Mouse (Mus musculus): ENCODE data around the gene Oasl1. TPM values are rescaled to one million over a fixed set of nuclear protein-coding genes. Genes with fewer than 3 reads are reported as not detected.
"Not testable (repeated sequence)": the region's sequence is repeated elsewhere in the genome, so short reads cannot be mapped to it uniquely, and the experiment has no call there.

Gene Oasl1
- total RNA-seq (2017) = 37.8 and 41.7 TPM in 2 replicates

DNA sequence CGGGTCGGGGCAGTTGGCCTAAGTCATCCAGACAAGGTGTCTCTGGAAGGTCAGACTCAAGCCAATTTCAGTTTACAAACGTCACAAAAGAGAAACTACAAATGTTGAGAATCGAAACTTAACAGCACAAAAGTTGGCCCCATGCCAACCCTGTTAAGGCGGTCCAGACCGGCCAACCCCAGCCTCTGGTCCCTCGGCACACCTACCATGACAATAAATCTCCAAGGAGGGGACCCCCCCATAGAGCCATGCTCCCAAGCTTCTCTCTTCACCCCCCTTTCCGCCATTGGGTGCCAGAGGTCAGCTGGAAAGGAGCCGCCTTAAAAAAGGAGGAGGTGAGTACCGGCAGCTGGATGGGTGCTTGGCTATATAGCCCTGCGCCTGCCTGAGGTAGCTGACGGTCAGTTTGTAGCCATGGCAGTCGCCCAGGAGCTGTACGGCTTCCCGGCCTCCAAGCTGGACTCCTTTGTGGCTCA is at the start of gene Oasl1:
Oasl1 (plus strand) TSS at position 243 of the 476 bp plus-strand sequence.
- ATAC-seq (ENCODE audit: extremely low read depth, insufficient number of reproducible peaks, low FRiP score, poor library complexity, severe bottlenecking) = peak; percentile 20

DNA sequence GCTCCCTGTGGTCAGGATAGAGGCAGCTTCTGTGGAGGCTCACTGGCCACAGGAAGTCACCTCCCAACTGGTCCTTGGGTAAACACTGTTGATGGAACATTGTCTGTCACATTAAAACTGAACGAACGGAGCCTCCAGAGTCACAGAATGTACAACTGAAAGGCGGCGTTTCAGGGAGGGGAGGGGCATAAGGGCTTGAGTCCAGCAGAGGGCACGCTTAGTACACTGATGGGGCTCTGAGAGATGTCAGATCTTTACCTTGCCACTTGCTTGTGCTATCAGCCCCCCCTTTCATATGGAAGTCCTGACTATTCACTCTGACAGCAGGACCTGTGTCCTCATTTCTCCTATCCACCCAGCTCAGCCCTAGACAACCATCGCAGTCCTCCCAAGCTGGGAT is 47.2 kb upstream of the Oasl1 start:
- peak; percentile 62; the same call in 1 of the 2 replicates for ATAC-seq (ENCODE audit: extremely low read depth, insufficient number of reproducible peaks, low FRiP score, poor library complexity, severe bottlenecking)

DNA sequence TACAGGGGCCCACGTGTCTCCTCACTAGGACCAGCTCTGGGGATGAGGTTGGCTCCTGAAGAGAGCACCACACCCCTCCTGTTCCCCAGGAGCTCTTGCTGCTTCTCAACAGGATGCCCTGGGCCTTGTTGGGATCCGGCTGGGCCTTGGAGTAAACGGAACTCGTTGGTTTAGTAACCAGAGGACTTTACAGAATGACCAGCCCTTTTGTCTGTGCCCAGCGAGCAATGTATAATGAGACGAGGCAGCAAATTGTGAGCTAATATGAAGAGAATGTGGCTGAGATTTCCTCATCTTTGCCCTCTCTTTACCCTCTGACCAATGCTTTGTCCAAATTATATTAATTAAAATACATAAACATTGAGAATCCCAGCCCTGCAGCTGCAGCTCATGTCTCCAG is 46.7 kb upstream of the Oasl1 start:
- ATAC-seq (ENCODE audit: extremely low read depth, insufficient number of reproducible peaks, low FRiP score, poor library complexity, severe bottlenecking) = no peak

DNA sequence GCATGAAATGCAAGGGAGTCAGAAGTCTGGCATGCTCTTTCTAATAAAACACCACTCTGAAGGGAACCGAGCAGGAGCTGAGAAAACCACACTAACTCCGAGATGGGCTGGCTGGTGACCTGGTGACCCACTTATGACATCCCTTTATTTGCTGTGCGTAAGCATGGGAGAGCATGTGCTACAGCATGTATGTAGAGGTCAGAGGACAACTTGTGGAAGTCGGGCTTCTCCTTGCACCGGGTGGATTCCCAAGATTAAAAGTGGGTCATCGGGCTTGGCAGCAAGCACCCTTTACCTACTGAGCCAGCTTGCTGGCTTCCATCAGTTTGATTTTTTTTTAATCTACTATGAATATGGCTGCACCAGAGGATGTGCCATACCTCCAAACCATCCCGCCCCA is 45.6 kb upstream of the Oasl1 start:
- ATAC-seq (ENCODE audit: extremely low read depth, insufficient number of reproducible peaks, low FRiP score, poor library complexity, severe bottlenecking) = no peak

DNA sequence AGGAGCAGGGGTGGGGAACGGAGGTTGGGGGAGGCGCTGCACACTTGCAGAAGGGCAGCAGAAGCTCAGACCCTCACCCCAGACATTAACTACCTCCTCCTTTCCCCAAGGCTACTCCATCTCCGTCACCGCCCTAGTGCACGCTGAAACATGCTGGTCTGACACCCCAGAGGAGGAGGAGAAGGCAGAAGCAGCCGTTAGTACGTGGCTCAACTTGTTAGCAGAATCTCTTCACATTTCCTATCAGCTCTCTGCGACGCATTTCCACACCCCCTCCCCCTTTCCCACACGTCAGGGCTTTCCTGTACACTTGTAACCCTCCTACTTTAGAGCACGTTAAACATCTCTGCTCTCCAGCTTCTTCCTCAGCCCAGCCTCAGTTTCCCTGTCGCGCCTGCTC is 43.6 kb upstream of the Oasl1 start:
- no peak for ATAC-seq (ENCODE audit: extremely low read depth, insufficient number of reproducible peaks, low FRiP score, poor library complexity, severe bottlenecking)

DNA sequence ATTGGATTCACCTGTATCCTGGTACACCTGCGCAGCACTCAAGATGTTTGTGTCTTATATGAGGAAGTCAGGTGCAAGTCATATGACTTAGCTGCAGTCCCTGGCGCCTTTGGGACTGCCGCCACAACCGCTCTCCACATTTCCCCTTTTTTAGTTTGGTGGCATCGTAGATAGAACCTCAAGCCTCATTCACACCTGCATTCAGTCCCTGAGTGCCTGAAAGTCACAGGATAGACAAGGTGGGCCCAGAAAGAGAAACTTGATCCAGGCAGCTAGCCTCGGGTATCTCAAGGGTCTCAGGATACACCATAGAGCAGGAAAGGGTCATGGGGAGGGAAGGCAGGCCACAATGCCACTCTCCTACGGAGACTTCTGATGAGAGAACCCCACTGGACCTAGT is 40.7 kb upstream of the Oasl1 start:
- ATAC-seq (ENCODE audit: extremely low read depth, insufficient number of reproducible peaks, low FRiP score, poor library complexity, severe bottlenecking) = not testable (repeated sequence)

DNA sequence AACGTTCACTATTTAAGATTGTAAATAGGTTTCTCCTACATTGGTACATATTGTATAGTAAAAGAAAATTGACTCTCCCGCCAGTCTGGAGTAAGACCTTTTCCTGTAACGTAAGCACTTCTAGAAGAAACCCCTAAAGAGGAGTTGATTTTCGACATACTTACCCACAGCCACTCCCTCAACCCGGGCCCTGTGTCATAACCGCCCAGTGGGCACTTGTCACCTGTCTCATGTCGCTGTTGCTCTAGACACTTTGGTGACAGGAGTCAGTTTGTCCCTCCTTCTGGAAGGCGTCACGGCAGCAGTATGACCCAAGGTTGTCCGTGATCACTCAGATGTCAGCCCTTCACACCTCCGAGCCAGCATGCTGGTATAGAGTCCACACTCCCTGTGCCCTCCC is 40.0 kb upstream of the Oasl1 start:
- peak; percentile 96 for ATAC-seq (ENCODE audit: extremely low read depth, insufficient number of reproducible peaks, low FRiP score, poor library complexity, severe bottlenecking)

DNA sequence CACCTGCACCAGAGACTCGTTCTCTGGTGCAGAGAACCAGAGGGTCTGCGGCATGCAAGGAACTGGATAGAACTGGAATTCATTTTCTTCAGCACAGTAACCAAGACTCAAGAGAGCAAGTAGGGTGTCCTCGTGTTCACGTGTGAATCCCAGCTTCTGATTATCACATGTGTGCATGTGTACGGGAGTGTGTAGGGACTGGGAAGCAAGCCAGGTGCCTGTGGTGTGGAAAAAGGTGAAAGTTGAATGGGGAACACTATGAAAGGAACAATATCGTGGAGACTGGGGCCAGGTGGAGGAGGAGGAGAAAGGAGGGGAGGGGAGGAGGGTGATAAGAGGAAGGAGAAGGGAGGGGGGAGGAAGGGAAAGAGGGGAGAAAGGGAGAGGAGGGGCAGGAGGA is 36.2 kb upstream of the Oasl1 start:
- no peak for ATAC-seq (ENCODE audit: extremely low read depth, insufficient number of reproducible peaks, low FRiP score, poor library complexity, severe bottlenecking)

DNA sequence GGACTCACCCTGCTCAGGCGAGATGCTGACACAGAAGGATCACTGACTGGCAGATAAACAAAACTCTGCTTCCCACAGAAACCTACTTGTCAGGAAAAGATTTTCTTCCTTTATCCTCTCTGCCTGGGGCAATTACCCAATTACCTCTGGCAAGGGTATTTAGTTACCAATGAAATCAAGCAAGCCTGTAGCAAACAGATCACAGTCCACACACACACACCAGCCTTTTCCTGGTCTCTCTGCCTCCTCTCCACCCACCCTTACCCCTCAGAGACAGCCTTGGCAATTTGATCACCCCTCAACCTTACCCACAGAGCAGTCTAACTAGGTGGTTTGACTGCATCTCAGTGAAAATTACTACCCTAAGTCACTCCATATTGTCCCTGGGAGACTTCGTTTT is 34.0 kb upstream of the Oasl1 start:
- ATAC-seq (ENCODE audit: extremely low read depth, insufficient number of reproducible peaks, low FRiP score, poor library complexity, severe bottlenecking) = no peak

DNA sequence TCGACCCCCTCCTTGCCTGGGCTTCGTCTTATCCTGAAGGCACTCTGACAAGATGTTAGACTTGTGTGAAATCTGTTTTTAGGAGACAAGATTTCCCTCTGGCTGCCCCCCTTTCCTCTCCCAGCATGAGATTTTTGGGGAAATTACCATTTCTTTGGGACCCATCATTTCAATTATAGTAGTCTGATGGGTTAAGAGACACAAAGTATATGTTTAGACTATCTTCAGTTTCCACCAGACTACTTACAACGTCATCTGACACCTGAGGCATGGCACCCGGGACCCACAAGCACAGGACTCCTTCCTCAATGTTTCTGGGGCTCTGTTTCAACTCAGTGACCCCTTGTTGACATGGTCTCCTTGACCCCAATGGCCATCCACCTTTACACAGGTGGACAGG is 27.5 kb upstream of the Oasl1 start:
- ATAC-seq (ENCODE audit: extremely low read depth, insufficient number of reproducible peaks, low FRiP score, poor library complexity, severe bottlenecking) = no peak

DNA sequence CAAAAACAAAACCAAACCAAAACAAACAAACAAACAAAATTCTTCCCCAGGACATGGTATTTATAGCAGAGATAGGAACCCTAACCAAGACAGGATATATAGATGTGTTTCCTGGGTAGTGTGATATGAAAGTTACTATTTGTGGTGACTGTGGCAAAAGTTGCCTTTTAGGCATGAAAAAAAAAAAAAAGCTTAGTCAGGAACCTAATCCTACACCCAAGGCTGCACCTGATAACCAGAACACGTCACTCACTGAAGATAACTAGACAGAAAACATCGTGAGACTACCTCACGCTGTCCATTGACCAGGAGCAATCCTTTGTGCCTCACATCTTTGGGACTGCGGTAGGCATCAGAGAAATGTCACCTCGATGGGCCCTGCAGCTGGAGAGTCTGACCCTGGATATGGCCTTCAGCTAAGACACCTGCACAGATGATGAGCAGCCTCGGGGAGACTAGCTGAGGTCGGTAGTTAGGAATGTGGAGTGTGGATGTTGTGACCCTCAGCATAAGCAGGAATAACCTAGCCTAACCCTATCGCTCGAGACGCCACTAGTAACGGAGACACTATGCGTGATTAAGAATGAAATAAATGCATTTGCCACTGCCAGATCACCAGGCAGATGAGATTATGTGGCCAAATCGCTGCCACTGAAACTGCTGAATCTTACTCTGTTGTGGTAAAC is 26.2 kb upstream of the Oasl1 start, which contains the start of gene Oasl2:
Oasl2 (plus strand) TSS at position 249 of the 686 bp plus-strand sequence.
- peak; percentile 19; the same call in 1 of the 2 replicates for ATAC-seq (ENCODE audit: extremely low read depth, insufficient number of reproducible peaks, low FRiP score, poor library complexity, severe bottlenecking)

DNA sequence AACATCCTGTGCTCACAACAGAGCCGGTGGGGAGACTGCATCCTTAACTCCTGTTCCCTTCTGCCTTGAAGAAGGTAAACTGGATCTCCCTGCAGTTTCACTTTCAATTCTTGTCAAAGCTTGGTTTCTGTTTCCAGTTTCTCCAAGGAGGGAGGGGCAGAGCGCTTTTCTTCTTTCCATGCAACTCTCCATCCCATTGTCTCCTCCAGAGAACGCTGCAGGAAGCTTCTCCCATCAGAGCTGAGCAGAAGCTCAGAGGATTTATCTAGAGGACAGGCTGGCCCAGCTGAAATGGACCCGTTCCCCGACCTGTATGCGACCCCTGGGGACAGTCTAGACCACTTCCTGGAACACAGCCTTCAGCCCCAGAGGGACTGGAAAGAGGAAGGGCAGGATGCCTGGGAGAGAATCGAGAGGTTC is 25.7 kb upstream of the Oasl1 start:
- ATAC-seq (ENCODE audit: extremely low read depth, insufficient number of reproducible peaks, low FRiP score, poor library complexity, severe bottlenecking) = peak; percentile 61

DNA sequence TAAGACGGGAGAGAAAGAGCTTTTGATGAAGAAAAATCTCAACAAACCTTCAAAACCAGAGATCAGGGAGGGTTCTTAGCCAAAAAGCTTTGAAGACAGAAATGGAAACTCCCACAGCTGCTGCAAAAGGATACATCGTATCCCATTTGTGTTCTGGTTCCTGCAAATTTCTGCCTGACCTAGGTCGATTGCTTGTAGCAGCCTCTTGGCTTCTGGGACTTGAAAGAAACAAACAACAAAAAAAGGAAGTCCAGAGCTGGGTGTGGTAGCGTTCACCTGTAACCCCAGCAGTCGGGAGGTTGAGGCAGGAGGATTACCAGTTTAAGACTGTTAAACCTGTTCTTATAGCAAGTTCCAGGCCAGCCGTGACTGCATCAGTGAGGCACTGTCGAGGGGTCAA is 24.2 kb upstream of the Oasl1 start:
- ATAC-seq (ENCODE audit: extremely low read depth, insufficient number of reproducible peaks, low FRiP score, poor library complexity, severe bottlenecking) = no peak

DNA sequence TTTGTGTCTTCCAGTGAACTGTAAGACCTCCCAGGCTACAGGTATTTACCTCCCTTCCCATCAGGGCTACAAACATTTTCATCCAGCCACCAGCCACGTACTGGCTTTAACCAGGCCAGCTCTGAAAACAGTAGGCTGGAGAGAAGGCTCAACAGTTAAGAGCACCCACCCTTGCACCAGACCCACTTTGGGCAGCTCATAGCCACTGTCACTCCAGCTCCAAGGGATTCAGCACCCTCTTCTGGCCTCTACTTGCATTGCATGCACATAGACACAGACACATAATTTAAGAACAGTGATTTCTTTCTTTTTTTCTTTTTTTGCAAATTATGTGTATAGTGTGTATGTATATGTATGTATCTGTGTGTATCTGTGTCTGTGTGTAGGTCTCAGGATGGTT is 20.6 kb upstream of the Oasl1 start:
- ATAC-seq (ENCODE audit: extremely low read depth, insufficient number of reproducible peaks, low FRiP score, poor library complexity, severe bottlenecking) = peak; percentile 87

DNA sequence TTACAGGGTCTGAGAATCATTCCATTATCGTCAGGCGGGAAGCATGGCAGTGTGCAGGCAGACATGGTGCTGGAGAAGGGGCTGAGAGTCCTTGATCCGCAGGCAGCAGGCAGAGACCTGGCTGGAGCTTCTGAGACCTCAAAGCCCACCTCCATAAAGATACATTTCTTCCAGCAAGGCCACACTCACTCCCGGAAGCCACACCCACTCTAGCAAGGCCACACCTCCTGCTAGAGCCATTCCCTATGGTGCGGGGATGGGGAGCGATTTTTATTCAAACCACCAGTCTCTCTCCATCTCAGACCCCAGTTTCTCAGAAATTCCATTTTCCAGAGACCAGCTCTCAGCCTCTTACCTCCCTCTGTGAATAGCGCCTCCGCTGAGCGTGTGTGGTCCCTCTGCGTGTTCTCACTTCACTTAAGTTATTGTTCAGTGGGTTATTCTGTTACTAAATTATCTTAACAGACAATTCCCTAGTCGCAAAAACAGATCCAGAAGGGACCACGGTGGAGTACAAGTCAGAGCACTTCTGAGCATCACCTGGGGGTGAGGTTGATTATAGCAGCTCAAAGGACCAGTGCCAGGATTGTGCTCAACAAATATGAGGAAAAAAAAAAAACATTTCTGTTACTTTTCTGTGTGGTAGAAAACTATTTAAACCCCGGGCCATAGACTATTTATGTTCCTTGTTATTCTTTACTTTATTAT is 14.3 kb upstream of the Oasl1 start:
- ATAC-seq (ENCODE audit: extremely low read depth, insufficient number of reproducible peaks, low FRiP score, poor library complexity, severe bottlenecking) = no peak

DNA sequence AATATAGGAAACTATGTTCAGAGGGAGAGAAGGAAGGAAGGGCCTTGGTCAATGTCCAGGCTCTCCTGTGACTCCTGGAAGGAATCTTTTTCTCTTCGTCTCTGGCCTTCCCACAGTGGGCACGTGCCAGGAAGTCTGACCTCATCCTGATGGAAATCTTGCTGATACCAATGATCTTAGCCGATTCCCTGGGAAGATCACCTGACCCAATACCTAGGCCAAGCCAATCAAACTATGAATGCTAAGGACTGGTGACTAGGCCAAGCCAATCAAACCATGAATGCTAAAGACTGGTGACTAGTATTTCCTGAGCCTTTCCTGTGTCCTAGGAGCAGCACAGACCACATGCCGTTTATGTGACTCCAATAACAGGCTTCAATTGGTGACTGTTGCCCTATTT is 9.4 kb upstream of the Oasl1 start:
- ATAC-seq (ENCODE audit: extremely low read depth, insufficient number of reproducible peaks, low FRiP score, poor library complexity, severe bottlenecking) = no peak

DNA sequence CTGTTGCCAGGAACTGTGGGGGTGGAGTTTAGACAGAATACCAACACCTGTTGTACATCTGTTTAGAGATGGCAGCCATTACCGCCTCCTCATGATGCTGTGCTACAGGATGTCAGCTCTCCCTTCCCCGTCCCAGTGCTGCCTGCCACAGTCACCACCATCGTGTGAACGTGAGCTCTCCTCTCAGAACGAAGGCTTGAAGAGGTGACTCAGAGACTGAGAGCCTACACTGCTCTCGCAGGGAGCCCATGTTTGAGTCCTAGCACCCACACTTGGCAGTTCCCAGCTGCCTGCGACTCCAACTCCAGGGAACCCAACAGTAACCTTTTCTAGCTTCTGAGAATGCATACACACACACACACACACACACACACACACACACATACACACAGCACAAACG is 8.2 kb upstream of the Oasl1 start:
- ATAC-seq (ENCODE audit: extremely low read depth, insufficient number of reproducible peaks, low FRiP score, poor library complexity, severe bottlenecking) = no peak

DNA sequence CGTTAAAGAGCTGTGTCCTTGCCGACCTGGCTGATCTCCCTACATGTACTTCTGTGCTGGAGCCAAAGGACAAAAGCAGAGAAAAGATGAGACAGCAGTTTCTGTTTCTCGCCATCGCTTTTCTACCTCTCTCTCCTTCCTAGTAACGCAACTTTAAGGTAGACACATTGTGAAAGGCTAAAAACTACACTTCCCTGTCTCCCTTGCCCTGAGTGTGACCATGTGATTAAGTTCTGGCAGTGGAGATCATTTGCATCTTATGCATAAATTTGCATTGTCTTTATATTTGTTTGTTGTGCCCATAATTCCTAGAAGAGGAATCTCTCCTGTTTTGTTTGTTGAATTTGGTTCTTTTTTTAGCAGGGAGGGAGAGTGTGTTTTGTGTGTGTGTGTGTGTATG is 7.2 kb upstream of the Oasl1 start:
- no peak for ATAC-seq (ENCODE audit: extremely low read depth, insufficient number of reproducible peaks, low FRiP score, poor library complexity, severe bottlenecking)

DNA sequence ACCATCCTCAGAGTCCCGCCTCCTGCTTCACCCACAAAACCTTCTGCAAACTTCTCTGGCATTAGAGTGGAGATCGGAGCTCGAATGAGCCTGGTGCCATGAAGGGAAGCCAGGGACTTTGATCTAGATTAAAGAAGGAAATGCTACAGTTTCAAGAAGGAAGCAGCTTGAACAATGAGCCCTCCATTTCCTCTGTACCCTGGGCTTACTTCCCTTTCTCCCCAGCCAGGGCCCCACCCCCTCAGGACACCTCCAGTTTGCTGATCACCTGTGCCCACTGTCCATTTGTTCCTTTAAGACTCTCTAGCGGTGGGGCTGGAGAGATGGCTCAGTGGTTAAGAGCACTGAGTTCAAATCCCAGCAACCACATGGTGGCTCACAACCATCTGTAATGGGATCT is 6.3 kb upstream of the Oasl1 start:
- peak; percentile 61; the same call in 1 of the 2 replicates for ATAC-seq (ENCODE audit: extremely low read depth, insufficient number of reproducible peaks, low FRiP score, poor library complexity, severe bottlenecking)

DNA sequence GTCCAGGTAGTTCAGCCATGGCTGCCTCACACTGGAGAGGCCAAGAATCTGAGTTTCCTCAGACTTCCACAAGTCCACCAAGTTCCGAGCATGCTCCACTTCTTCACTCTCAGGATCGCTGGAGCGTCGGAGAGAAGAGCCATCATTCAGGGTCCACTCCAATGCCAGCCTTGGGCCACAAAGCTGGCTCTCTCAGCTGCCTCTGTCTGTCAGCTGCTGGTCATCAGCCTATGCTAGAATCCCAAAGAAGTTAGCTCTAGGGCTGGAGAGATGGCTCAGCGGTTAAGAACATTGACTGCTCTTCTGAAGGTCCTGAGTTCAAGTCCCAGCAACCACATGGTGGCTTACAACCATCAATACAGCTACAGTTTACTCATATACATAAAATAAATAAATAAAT is 5.7 kb upstream of the Oasl1 start:
- not testable (repeated sequence) for ATAC-seq (ENCODE audit: extremely low read depth, insufficient number of reproducible peaks, low FRiP score, poor library complexity, severe bottlenecking)
